ENCODE assay signal across 8 mouse cellular contexts in genomic region chr15:83562626-83563270, GRCm38 (mm10). TPM values are rescaled to one million over a fixed set of nuclear protein-coding genes. Genes with fewer than 3 reads are reported as not detected.
DNase-seq lines count a peak whose midpoint lies in the region; ATAC-seq lines count a peak whose summit lies in the region.

No protein-coding gene starts in this region.

- H3K4me3 ChIP-seq in hindbrain, embryonic 11.5 days (ENCODE audit: low read depth, low read length): no peak overlapping the region; the same call in 1 of the 2 replicates

- no peaks in the 10 kb centered on the region for H3K36me3 ChIP-seq in hindbrain, embryonic 11.5 days (ENCODE audit: control insufficient read depth, insufficient read depth, low read length)

- H3K27ac ChIP-seq in hindbrain, embryonic 11.5 days (ENCODE audit: low read depth, low read length): no peak overlapping the region

- peaks cover 9% of the 10 kb centered on the region for H3K27me3 ChIP-seq in hindbrain, embryonic 11.5 days (ENCODE audit: control insufficient read depth, insufficient read depth, low read length)

- H3K9me3 ChIP-seq in hindbrain, embryonic 11.5 days (ENCODE audit: control insufficient read depth, low read length): no peaks in the 10 kb centered on the region

- H3K4me2 ChIP-seq in hindbrain, embryonic 11.5 days (replicated peaks; ENCODE audit: low read depth, low read length): peak overlapping the region; percentile 85

- peak; percentile 70 for DNase-seq in ES-CJ7 (ENCODE audit: low read depth, low spot score)
- DNase-seq in brain, adult 2 months (ENCODE audit: low read depth, low spot score): peak; percentile 77
- peak; percentile 18 to 71 for DNase-seq in frontal cortex, adult 2 months (ENCODE audit: extremely low spot score in 1 of 2, low spot score in 1 of 2)
- peak; percentile 36 for DNase-seq in hindbrain, embryonic 11.5 days (ENCODE audit: low spot score)
- peak; percentile 62 for DNase-seq in layer of hippocampus, adult 9-10 months (ENCODE audit: low spot score)
- DNase-seq in lung, postnatal 10 days: peak; percentile 96
- DNase-seq in retina, embryonic 14.5 days (ENCODE audit: low spot score): peak; percentile 42
- peak; percentile 82 to 87 for DNase-seq in thymus, postnatal 36 days

- ATAC-seq in hindbrain, embryonic 11.5 days (ENCODE audit: low FRiP score): no peak

- WGBS in hindbrain, embryonic 11.5 days: 35% methylated on average over 15 of the region's 15 CpGs

- no peak overlapping the region for H3K9ac ChIP-seq in hindbrain, embryonic 11.5 days (ENCODE audit: low read depth, low read length)

- H3K4me1 ChIP-seq in hindbrain, embryonic 11.5 days (replicated peaks; ENCODE audit: control insufficient read depth, insufficient read depth, low read length): 0 out of 2 replicates have a peak, but pooled peaks cover 6% of the 10 kb centered on the region

RNA-seq across cellular contexts. Expression of gene Tspo, which starts 0.6 kb away (rescaled TPM):
- 10.9 and 11.3 TPM in 2 replicates for polyA plus RNA-seq in frontal cortex, adult 2 months (2012; rRNA removed)
- 27.4 and 32.0 TPM in 2 replicates for polyA plus RNA-seq in hindbrain, embryonic 11.5 days (2014; fragmentation: Nextera tagmentation; extraction: Ambion mirVana)

RNA-seq across cellular contexts. Expression of gene Mcat, which starts 0.8 kb away (rescaled TPM):
- 23.9 and 29.6 TPM in 2 replicates for polyA plus RNA-seq in frontal cortex, adult 2 months (2012; rRNA removed)
- polyA plus RNA-seq in hindbrain, embryonic 11.5 days (2014; fragmentation: Nextera tagmentation; extraction: Ambion mirVana): 38.9 and 39.0 TPM in 2 replicates

RNA-seq across cellular contexts. Expression of gene Ttll12, which starts 32.2 kb away (rescaled TPM):
- polyA plus RNA-seq in frontal cortex, adult 2 months (2012; rRNA removed): 13.9 and 14.7 TPM in 2 replicates
- polyA plus RNA-seq in hindbrain, embryonic 11.5 days (2014; fragmentation: Nextera tagmentation; extraction: Ambion mirVana): 43.4 and 43.6 TPM in 2 replicates

RNA-seq across cellular contexts. Expression of gene Bik, which starts 36.1 kb away (rescaled TPM):
- polyA plus RNA-seq in frontal cortex, adult 2 months (2012; rRNA removed): 0.30 and 0.59 TPM in 2 replicates
- 2.1 and 3.3 TPM in 2 replicates for polyA plus RNA-seq in hindbrain, embryonic 11.5 days (2014; fragmentation: Nextera tagmentation; extraction: Ambion mirVana)

RNA-seq across cellular contexts. Expression of gene Ttll1, which starts 52.1 kb away (rescaled TPM):
- polyA plus RNA-seq in frontal cortex, adult 2 months (2012; rRNA removed): 51.6 and 52.9 TPM in 2 replicates
- polyA plus RNA-seq in hindbrain, embryonic 11.5 days (2014; fragmentation: Nextera tagmentation; extraction: Ambion mirVana): 37.0 and 38.9 TPM in 2 replicates

Comparison
In these comparisons a context has a peak if more than half of its experiments do, and no peak if none do; other contexts are left out.
1. DNase-seq: peak in every context shown above with its lines; median percentile 96 in lung, postnatal 10 days; 84 in thymus, postnatal 36 days; 77 in brain, adult 2 months; 70 in ES-CJ7; 62 in layer of hippocampus, adult 9-10 months; 44 in frontal cortex, adult 2 months; 42 in retina, embryonic 14.5 days; 36 in hindbrain, embryonic 11.5 days.